Mouse (Mus musculus) layer of hippocampus, postnatal 14 days (tissue): ENCODE data around the gene 1700008O03Rik. TPM values are rescaled to one million over a fixed set of nuclear protein-coding genes. Genes with fewer than 3 reads are reported as not detected.

Source experiments
- DNase-seq, 2 experiments: peaks; one replicate each; pipeline ENCODE4 v3.0.0; 2021 to 2022; ENCODE audit warnings: low spot score in 2 of 2, mixed read lengths in 1 of 2
- total RNA-seq, 2 experiments: library from RNA; stranded (reverse); gene quantifications; 2 replicates each; pipeline ENCODE4 v1.2.3; 2021

1700008O03Rik gene
- total RNA-seq, 2 experiments from 2014 or later, result 2.3 TPM

- DNase-seq, result peak; percentile 82 to 91
Measured at GRCm38 (mm10) chr7:44350957-44351711, 34.5 kb downstream of the 1700008O03Rik start.

GRCm38 (mm10) chr7:44349043-44349442, 36.6 kb downstream of the 1700008O03Rik start:
- DNase-seq, result no peak

GRCm38 (mm10) chr7:44344622-44345021, 41.0 kb downstream of the 1700008O03Rik start:
- DNase-seq, result no peak

GRCm38 (mm10) chr7:44343459-44344015, 42.1 kb downstream of the 1700008O03Rik start:
- no peak for DNase-seq

GRCm38 (mm10) chr7:44341714-44342113, 43.9 kb downstream of the 1700008O03Rik start:
- no peak for DNase-seq

GRCm38 (mm10) chr7:44341119-44341518, 44.5 kb downstream of the 1700008O03Rik start:
- no peak for DNase-seq

GRCm38 (mm10) chr7:44340226-44340625, 45.4 kb downstream of the 1700008O03Rik start:
- no peak for DNase-seq

- DNase-seq, result no peak
Measured at GRCm38 (mm10) chr7:44337121-44337849, 48.3 kb downstream of the 1700008O03Rik start.

- DNase-seq, result peak in 1 of 2 experiments; percentile 67
Measured at GRCm38 (mm10) chr7:44336046-44337021, 49.3 kb downstream of the 1700008O03Rik start.

GRCm38 (mm10) chr7:44335031-44335878, 50.4 kb downstream of the 1700008O03Rik start:
- DNase-seq, result no peak

GRCm38 (mm10) chr7:44334139-44334538, 51.5 kb downstream of the 1700008O03Rik start:
- no peak for DNase-seq

- no peak for DNase-seq
Measured at GRCm38 (mm10) chr7:44332336-44332735, 53.3 kb downstream of the 1700008O03Rik start.

- DNase-seq, result no peak
Measured at GRCm38 (mm10) chr7:44326614-44327013, 59.0 kb downstream of the 1700008O03Rik start.

GRCm38 (mm10) chr7:44322290-44322689, 63.3 kb downstream of the 1700008O03Rik start:
- peak in 1 of 2 experiments; percentile 77 for DNase-seq

GRCm38 (mm10) chr7:44320886-44321285, 64.7 kb downstream of the 1700008O03Rik start:
- peak; percentile 73 to 79 for DNase-seq

GRCm38 (mm10) chr7:44317913-44318312, 67.7 kb downstream of the 1700008O03Rik start:
- DNase-seq, result no peak

- DNase-seq, result peak in 1 of 2 experiments; percentile 2
Measured at GRCm38 (mm10) chr7:44312484-44312883, 73.1 kb downstream of the 1700008O03Rik start.

- DNase-seq, result peak in 1 of 2 experiments; percentile 24
Measured at GRCm38 (mm10) chr7:44311713-44312304, 73.8 kb downstream of the 1700008O03Rik start.
